Mouse (Mus musculus) MEL (cell line): ENCODE data around the gene Lrrc7. TPM values are rescaled to one million over a fixed set of nuclear protein-coding genes. Genes with fewer than 3 reads are reported as not detected.

Source experiments
- DNase-seq: peaks from one replicate; pipeline ENCODE4 v3.0.0; 2011; ENCODE audit warnings: low read depth, low spot score
- H3K27ac ChIP-seq: 2 replicates; pipeline ENCODE4 v1.5.1; 2012; ENCODE audit warnings: low read depth, mild to moderate bottlenecking, control low read depth, low read length, moderate library complexity; ENCODE audit not compliant: control insufficient read depth
- H3K27me3 ChIP-seq, 2 experiments: fragments of 150-350 bp in 1 of 2; sonication (generic) in 1 of 2; 2 replicates each; pipeline ENCODE4 v1.6.1; 2012; ENCODE audit warnings: low read length in 2 of 2, mild to moderate bottlenecking in 2 of 2, improper control_type of control experiment in 1 of 2, moderate library complexity in 1 of 2; ENCODE audit not compliant: insufficient read depth in 2 of 2, control insufficient read depth in 1 of 2
- H3K36me3 ChIP-seq, 2 experiments: 2 replicates each; pipeline ENCODE4 v1.6.1; 2012 to 2014; ENCODE audit warnings: low read length in 2 of 2, improper control_type of control experiment in 1 of 2, inconsistent platforms in 1 of 2, mild to moderate bottlenecking in 1 of 2; ENCODE audit not compliant: insufficient read depth in 2 of 2, control insufficient read depth in 1 of 2
- H3K4me1 ChIP-seq, 2 experiments: fragments of 150-350 bp in 1 of 2; sonication (generic) in 1 of 2; 2 replicates each; pipeline ENCODE4 v1.6.1; 2012; ENCODE audit warnings: low read length in 2 of 2, improper control_type of control experiment in 1 of 2, mild to moderate bottlenecking in 1 of 2; ENCODE audit not compliant: insufficient read depth in 2 of 2, control insufficient read depth in 1 of 2
- H3K4me3 ChIP-seq, 2 experiments: fragments of 150-350 bp in 1 of 2; sonication (generic) in 1 of 2; 2 replicates each; pipeline ENCODE4 v1.5.1; 2012; ENCODE audit warnings: low read depth in 2 of 2, low read length in 2 of 2, mild to moderate bottlenecking in 2 of 2, moderate library complexity in 2 of 2, control low read depth in 1 of 2, improper control_type of control experiment in 1 of 2; ENCODE audit not compliant: control insufficient read depth in 1 of 2, insufficient read depth in 1 of 2
- H3K79me2 ChIP-seq: 2 replicates; pipeline ENCODE4 v1.6.1; 2012; ENCODE audit warnings: mild to moderate bottlenecking, low read length, moderate library complexity; ENCODE audit not compliant: control insufficient read depth, poor library complexity, insufficient read depth
- H3K9ac ChIP-seq: 2 replicates; pipeline ENCODE4 v1.6.1; 2012; ENCODE audit warnings: low read depth, mild to moderate bottlenecking, control low read depth, low read length, moderate library complexity; ENCODE audit not compliant: control insufficient read depth, poor library complexity, severe bottlenecking
- H3K9me3 ChIP-seq: fragments of 150-350 bp; sonication (generic); replicated peaks from 2 replicates; pipeline ENCODE4 v1.6.1; 2012; ENCODE audit warnings: mild to moderate bottlenecking, low read length, improper control_type of control experiment, moderate library complexity; ENCODE audit not compliant: insufficient read depth
- CHD1 ChIP-seq: IDR thresholded peaks from 2 replicates; pipeline ENCODE4 v1.6.1; 2012; ENCODE audit warnings: low read depth, mild to moderate bottlenecking, inconsistent platforms, low read length, improper control_type of control experiment
- E2F4 ChIP-seq: IDR thresholded peaks from 2 replicates; pipeline ENCODE4 v1.6.1; 2011; ENCODE audit warnings: low read depth, low read length, improper control_type of control experiment, borderline replicate concordance
- ELF1 ChIP-seq: IDR thresholded peaks from 2 replicates; pipeline ENCODE4 v1.6.1; 2014; ENCODE audit warnings: low read depth, mild to moderate bottlenecking, inconsistent platforms, low read length, improper control_type of control experiment, moderate library complexity
- GATA1 ChIP-seq: IDR thresholded peaks from 2 replicates; pipeline ENCODE4 v1.6.1; 2011; ENCODE audit warnings: low read depth, low read length, improper control_type of control experiment
- HCFC1 ChIP-seq: IDR thresholded peaks from 2 replicates; pipeline ENCODE4 v1.6.1; 2012; ENCODE audit warnings: low read depth, mild to moderate bottlenecking, inconsistent platforms, low read length, improper control_type of control experiment, moderate library complexity
- KAT2A ChIP-seq: conservative IDR thresholded peaks from 2 replicates; pipeline ENCODE4 v1.6.1; 2012; ENCODE audit warnings: low read depth, low read length, improper control_type of control experiment, inconsistent platforms
- MAFK ChIP-seq: IDR thresholded peaks from 2 replicates; pipeline ENCODE4 v1.6.1; 2011; ENCODE audit warnings: low read depth, mild to moderate bottlenecking, low read length, improper control_type of control experiment, borderline replicate concordance
- MAX ChIP-seq: IDR thresholded peaks from 2 replicates; pipeline ENCODE4 v1.6.1; 2011; ENCODE audit warnings: low read length, improper control_type of control experiment
- MAZ ChIP-seq: IDR thresholded peaks from 2 replicates; pipeline ENCODE4 v1.6.1; 2012; ENCODE audit warnings: low read depth, mild to moderate bottlenecking, inconsistent platforms, low read length, improper control_type of control experiment
- MYC ChIP-seq: IDR thresholded peaks from 2 replicates; pipeline ENCODE4 v1.6.1; 2011; ENCODE audit warnings: low read depth, mild to moderate bottlenecking, low read length, improper control_type of control experiment, moderate library complexity
- NRF1 ChIP-seq: IDR thresholded peaks from 2 replicates; pipeline ENCODE4 v1.6.1; 2014; ENCODE audit warnings: low read depth, mild to moderate bottlenecking, inconsistent platforms, low read length, improper control_type of control experiment, moderate library complexity; ENCODE audit not compliant: poor library complexity, insufficient read depth, severe bottlenecking
- POLR2AphosphoS2 ChIP-seq: IDR thresholded peaks from 2 replicates; pipeline ENCODE4 v1.6.1; 2011; ENCODE audit warnings: low read length, improper control_type of control experiment
- POLR2AphosphoS5 ChIP-seq: IDR thresholded peaks from 2 replicates; pipeline ENCODE4 v1.6.1; 2012; ENCODE audit warnings: low read depth, borderline replicate concordance, mild to moderate bottlenecking, inconsistent platforms, low read length, moderate library complexity, mixed read lengths
- USF2 ChIP-seq, 2 experiments: IDR thresholded peaks; 2 replicates each; pipeline ENCODE4 v1.6.1; 2011 to 2012; ENCODE audit warnings: improper control_type of control experiment in 2 of 2, low read length in 2 of 2, borderline replicate concordance in 1 of 2, inconsistent platforms in 1 of 2, low read depth in 1 of 2, mild to moderate bottlenecking in 1 of 2; ENCODE audit not compliant: insufficient read depth in 1 of 2
- polyA plus RNA-seq, 2 experiments: library from polyadenylated mRNA; stranded (reverse) in 1 of 2; unstranded in 1 of 2; fragments of >175 nt in 1 of 2; fragments of >200 nt in 1 of 2; gene quantifications; 2 replicates each; pipeline versions ENCODE4 v1.2.1 to v1.2.4; 2012; ENCODE audit warnings: low replicate concordance in 2 of 2, low read depth in 1 of 2; ENCODE audit not compliant: insufficient read length in 2 of 2, insufficient read depth in 1 of 2, missing spikeins in 1 of 2
- total RNA-seq: library from RNA; depleted of rRNA; stranded (reverse); fragments of 300-350 nt; gene quantifications from 2 replicates; pipeline ENCODE4 v1.2.3, GENCODE M21; 2012

Lrrc7 gene
- total and polyA plus RNA-seq, 3 experiments = not detected

- Histone ChIP-seq H3K27me3 (no peaks in the 10 kb centered on the region), H3K79me2 (no peaks in the 10 kb centered on the region), H3K27ac (no peak overlapping the region), H3K9me3 (no peaks in the 10 kb centered on the region), H3K36me3 (no peaks in the 10 kb centered on the region), H3K9ac (no peak overlapping the region), H3K4me1 (no peaks in the 10 kb centered on the region), H3K4me3 (no peak overlapping the region)
- TF ChIP-seq KAT2A (no peak), ELF1 (no peak)
- DNase-seq = no peak
These were observed 68.3 kb downstream of the Lrrc7 start for GRCm38 (mm10) chr3:158493730-158494129.

GRCm38 (mm10) chr3:158479677-158480076 is 82.3 kb downstream of the Lrrc7 start:
- Histone ChIP-seq H3K9ac (no peak overlapping the region), H3K4me1 (no peaks in the 10 kb centered on the region), H3K9me3 (no peaks in the 10 kb centered on the region), H3K36me3 (no peaks in the 10 kb centered on the region), H3K79me2 (no peaks in the 10 kb centered on the region), H3K27me3 (no peaks in the 10 kb centered on the region), H3K4me3 (no peak overlapping the region), H3K27ac (no peak overlapping the region)
- TF ChIP-seq POLR2AphosphoS5 (no peak), NRF1 (no peak), CHD1 (no peak), MAFK (no peak), MAX (no peak)
- no peak for DNase-seq

- Histone ChIP-seq H3K4me1 (no peaks in the 10 kb centered on the region), H3K9me3 (no peaks in the 10 kb centered on the region), H3K9ac (no peak overlapping the region), H3K79me2 (no peaks in the 10 kb centered on the region), H3K27me3 (no peaks in the 10 kb centered on the region), H3K36me3 (no peaks in the 10 kb centered on the region), H3K4me3 (no peak overlapping the region), H3K27ac (no peak overlapping the region)
- no peak for DNase-seq
- TF ChIP-seq NRF1 = no peak
- TF ChIP-seq HCFC1 = no peak
- TF ChIP-seq ELF1 = no peak
- no peak for TF ChIP-seq MAX
- TF ChIP-seq USF2 (IDR thresholded peaks at IDR 0.05; ENCODE audit: borderline replicate concordance in 1 of 2, insufficient read depth in 1 of 2, low read depth in 1 of 2, low read length in 2 of 2) = no peak
- TF ChIP-seq GATA1 = no peak
- no peak for TF ChIP-seq MYC
- no peak for TF ChIP-seq MAZ
- TF ChIP-seq POLR2AphosphoS2 = no peak
- no peak for TF ChIP-seq KAT2A
- TF ChIP-seq E2F4 = no peak
These were observed 161.4 kb downstream of the Lrrc7 start for GRCm38 (mm10) chr3:158400600-158400999.
